Mouse (Mus musculus) lung, adult 2 months (tissue): ENCODE measurements around the gene Zfhx3.

ENCODE experiments used
- CTCF ChIP-seq: fragments of 200-500 bp; IDR thresholded peaks from 2 replicates; pipeline ENCODE4 v1.5.1; 2011; ENCODE audit warnings: mild to moderate bottlenecking, low read length, control low read depth; ENCODE audit not compliant: insufficient read depth
- POLR2A ChIP-seq: fragments of 200-500 bp; IDR thresholded peaks from 2 replicates; pipeline ENCODE4 v1.6.1; 2011; ENCODE audit warnings: low read depth, mild to moderate bottlenecking, control low read depth, low read length, borderline replicate concordance; ENCODE audit errors: extremely low read depth

GRCm38 (mm10) chr8:108440476-108440875 is 498.0 kb downstream of the Zfhx3 start:
- TF ChIP-seq CTCF = no peak
- no peak for TF ChIP-seq POLR2A
